Mouse (Mus musculus) right cerebral cortex, postnatal 10 days (tissue): Measurements from ENCODE around the gene 4930523C07Rik.

Source experiments
- DNase-seq, 2 experiments: peaks; one replicate each; pipeline ENCODE4 v3.0.0; 2021; ENCODE audit warnings: low spot score in 2 of 2

4930523C07Rik gene

DNA sequence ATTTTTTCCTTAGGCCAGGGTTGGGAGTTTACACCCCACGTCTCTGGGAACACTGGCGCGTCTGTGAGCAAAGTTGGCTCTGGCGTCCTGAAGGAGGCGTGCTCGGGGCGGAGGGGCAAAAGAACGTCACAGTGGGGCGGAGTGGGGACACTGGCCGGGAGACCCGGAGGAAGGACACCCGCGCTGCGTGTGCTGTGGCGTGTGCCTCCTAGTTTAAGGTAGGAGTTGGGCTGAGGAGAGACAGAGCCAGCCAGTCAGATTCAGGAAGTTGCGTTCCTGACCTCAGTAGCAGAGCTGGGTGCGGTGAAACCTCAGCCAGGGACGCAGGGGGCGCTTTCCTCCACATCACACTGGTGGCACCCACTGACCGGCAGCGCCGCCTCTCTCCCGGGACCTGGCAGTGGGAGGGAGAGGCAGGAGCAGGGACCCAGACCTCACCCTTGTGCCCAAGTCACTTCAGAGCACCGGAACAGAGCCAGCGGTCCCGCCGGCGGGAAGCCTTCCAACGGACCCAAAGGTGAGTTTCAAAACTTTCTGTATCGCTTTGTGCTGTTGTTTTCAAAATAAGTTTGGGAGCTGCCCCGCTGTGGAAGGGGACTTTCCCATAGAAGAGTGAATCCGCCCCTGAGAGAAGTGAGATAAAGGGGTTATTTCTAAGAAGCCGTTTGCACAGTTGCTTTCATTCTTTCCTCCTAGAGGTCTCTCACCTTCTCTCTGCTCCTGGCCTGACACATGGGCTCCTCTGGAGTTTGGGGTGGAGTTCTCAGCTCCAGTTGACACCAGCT is at the start of gene 4930523C07Rik:
4930523C07Rik (plus strand) TSS at position 146 of the 785 bp plus-strand sequence.
- peak; percentile 34 to 40 for DNase-seq

- no peak for DNase-seq
These were observed 46.9 kb upstream of the 4930523C07Rik start for GRCm38 (mm10) chr1:159997329-159997728.

GRCm38 (mm10) chr1:159998349-159998748 is 45.8 kb upstream of the 4930523C07Rik start:
- DNase-seq, result no peak

DNA sequence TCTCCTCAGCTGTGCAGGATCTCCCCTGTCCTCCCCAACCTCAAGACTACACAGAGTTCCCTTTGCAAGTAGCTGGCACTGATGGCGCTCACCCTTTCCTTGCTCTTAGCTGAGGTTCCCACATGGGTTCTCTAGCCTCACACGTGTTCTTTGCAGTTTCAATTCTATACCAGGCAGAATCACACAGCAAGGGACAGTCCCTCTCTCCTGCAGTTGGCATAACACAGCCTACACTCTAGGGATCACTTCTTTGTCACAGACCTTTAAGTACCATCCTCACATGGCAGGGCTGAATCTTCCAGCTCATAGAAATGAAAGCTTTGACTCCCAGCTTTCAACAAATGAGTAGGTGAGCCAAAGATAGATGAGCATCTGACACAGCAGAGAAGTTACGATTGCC is 45.0 kb upstream of the 4930523C07Rik start:
- no peak for DNase-seq

DNA sequence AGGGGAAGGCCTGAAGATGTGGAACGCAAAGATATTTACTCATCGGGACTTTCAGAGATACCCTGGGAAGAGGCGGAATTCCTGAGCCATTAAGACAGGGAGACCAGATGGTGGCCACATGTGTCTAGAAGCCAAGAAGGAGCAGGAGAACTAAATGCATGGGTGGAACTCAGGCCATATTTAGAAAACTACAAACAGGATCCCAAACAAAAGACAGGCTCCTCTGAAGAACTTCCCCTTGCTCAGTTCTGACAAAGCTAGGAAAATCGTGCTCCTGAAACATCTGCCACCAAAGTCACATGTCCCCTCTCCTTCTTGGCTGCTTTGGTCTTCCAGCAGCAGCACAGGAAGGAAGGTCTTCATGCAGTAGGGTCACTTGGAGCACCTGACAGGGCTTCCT is 38.9 kb upstream of the 4930523C07Rik start:
- no peak for DNase-seq

DNA sequence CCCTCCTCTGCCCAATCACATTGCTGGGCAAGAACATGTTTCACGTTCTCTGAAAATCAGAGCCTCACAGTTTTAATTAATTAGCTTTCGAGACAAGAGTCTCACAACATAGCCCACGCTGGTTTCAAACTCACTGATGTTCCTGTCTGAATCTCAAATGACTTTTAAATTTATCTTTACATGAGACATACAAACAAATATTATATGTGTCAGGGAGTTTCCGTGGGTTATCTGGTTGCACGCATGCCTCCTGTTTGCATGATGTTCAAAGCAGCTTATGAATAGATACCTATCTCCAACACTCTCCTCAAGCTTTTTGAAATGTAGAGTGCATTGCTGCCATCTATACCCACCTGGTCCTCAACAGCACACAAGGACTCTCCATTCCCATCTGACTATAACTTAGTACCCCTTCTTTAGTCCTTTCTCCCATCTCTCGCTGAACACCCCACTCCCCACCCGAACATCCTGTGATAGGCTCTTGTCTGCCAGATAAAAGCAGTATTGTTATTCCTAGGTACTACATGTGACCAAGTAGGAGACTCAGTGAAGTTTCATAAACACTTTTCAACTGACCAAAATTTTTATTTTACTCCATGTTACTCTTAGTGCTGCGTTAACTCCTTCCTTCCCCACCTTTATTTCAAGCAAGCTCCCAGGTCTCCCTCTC is 37.1 kb upstream of the 4930523C07Rik start:
- DNase-seq, result no peak

DNA sequence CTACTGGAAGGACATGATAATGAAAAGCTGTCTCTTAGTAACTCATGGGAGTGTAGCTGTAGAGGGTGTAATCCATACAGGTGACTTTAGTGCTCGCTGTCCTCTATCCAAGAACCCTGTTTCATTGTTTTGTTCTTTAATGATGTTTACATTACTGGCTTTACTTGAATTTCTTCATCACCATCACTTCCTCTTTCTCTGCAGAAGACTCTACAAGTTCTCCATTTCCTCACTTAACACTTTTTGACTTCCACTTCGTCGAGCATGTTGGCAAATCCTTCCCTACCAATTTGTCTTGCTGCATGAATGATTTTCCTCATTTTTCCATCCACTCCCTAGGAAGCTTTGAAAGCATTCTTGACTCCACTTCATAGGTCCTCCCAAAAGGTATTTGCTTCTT is 31.1 kb upstream of the 4930523C07Rik start:
- no peak for DNase-seq

- no peak for DNase-seq
These were observed 19.7 kb upstream of the 4930523C07Rik start for GRCm38 (mm10) chr1:160024339-160024980.

DNA sequence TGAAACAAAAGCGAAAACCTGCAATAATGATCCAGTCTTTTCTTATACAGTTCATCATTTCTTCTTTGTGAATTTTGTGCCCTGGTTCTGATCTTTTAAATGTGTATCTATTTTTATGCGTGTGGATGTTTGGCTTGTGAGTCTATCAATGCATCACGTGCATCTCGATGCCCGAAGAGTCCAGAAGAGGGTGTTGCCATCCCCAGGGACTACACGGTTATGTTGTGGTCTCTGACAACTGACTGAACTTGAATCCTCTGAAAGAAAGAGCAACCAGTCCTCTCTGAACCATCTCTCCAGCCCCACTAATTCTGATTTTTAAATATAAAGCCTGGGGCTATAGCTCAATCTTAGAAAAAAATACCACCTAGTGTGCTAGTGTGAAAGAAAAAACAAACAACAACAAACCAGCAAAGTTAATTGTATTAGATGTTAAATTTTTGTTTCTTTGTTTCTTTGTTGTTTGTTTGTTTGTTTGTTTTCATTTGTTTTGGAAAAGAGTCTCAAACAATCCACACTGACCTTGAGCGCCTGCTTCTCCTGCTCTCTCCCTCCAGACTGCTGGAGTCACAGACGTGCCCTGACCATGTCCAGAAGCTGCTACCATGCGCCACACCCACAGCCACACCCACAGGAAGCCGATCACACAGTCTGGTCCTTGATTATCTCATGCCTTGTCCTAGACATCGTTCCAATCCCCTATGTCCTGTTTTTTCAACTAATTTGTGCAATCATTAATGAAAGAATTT is 18.9 kb upstream of the 4930523C07Rik start:
- DNase-seq, result no peak

GRCm38 (mm10) chr1:160025895-160026255 is 18.3 kb upstream of the 4930523C07Rik start:
- no peak for DNase-seq

- DNase-seq, result peak in 1 of 2 experiments; percentile 34
These were observed 16.2 kb upstream of the 4930523C07Rik start for GRCm38 (mm10) chr1:160027939-160028338.

GRCm38 (mm10) chr1:160033948-160034598 is 10.1 kb upstream of the 4930523C07Rik start:
- no peak for DNase-seq

DNA sequence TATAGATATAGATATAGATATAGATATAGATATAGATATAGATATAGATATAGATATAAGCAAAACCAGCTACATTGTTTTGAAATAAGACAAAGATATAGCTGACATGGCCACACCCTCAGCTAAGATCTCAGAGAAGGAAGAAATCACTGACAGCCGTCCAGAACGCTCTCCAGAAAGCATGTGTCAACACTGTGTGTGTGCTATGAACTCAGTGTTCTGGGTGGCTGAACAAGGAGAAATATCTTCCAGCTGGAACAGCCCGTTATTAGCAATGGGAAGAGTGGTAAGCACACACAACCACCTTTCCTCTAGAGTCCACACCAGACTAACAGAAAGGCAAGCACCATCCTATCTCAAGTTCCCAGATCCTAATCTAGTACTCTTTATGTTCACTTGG is 8.6 kb upstream of the 4930523C07Rik start:
- DNase-seq, result no peak

DNA sequence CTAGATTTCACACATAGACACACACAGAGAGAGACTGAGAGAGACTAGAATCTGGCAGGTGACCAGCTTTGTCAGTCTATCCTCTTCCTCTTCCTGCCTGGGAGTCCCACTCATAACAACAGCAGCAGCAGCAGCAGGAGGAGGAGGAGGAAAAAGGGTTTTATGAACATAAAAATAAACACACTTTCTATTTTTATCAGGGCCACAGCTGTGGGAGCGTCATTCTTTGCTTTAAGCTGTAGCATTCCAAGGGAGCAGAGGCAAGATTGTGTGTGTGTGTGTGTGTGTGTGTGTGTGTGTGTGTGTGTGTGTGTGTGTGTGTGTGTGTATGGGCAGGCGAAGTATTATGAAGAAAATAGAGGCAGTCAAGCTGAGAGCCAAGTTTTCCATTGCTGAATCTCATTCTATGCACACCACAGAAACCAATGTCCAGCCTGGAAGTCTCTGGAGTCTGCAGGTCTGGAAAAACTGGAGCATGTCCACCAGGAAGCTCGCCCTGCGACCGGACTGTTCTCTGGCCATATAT is 7.1 kb upstream of the 4930523C07Rik start:
- DNase-seq, result peak; percentile 29 to 61

DNA sequence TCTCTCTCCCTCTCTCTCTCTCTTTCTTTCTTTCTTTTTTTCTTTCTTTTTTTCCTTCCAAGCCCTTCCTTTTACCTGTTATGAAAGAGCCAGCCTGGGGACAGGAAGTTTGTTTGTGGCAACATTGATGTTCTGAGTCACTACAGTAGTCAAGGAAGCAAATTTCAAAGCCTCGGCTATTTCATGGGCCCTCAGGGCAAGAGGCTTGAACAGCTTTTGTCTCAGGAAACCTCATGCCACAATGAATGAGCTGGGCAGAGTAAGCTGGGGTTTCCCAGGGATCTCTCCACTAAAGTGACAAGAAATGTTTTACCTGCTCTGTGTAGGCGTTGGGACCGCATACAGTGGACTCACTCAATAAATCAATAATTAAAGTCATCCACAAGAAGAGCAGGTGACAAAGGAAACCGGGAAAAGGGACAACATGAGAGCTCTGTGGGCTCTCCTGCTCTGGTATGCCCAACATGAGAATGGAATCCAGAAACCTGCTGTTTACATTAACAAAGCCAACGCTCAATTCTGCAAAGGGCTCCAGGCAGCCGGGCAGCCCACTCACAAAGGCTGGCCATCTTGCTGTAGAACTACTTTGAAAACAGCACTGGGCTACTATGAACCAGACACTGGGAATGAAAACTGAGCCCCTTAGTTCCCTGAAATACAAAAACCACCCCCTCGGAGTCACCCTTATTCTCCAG is 4.1 kb upstream of the 4930523C07Rik start:
- DNase-seq, result no peak

DNA sequence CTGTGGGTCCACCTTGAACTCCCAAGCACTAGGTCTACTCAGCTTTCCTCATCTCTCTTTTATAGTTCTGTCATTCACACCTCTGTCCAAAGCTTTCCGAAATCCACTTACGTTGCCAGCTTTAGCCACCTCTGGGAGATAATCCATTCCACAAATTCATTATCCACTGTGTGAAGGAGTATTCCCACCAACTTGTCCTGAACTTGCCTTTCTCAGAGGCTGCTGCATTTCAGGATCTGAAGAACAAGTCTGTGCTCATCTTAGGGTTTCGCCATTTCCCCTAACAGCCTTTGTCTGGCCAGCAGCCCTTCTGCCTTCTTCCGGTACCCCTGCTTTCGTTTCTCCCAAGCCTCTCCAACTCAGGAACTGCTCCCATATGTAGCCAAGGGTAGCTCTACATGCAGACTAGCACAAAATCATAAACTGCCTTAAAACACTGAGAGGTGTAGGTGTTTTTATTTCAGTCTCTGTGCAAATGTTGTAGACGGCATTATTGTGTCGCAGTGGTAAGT is 2.9 kb upstream of the 4930523C07Rik start:
- DNase-seq, result no peak

GRCm38 (mm10) chr1:160042351-160042750 is 1.8 kb upstream of the 4930523C07Rik start:
- no peak for DNase-seq

DNA sequence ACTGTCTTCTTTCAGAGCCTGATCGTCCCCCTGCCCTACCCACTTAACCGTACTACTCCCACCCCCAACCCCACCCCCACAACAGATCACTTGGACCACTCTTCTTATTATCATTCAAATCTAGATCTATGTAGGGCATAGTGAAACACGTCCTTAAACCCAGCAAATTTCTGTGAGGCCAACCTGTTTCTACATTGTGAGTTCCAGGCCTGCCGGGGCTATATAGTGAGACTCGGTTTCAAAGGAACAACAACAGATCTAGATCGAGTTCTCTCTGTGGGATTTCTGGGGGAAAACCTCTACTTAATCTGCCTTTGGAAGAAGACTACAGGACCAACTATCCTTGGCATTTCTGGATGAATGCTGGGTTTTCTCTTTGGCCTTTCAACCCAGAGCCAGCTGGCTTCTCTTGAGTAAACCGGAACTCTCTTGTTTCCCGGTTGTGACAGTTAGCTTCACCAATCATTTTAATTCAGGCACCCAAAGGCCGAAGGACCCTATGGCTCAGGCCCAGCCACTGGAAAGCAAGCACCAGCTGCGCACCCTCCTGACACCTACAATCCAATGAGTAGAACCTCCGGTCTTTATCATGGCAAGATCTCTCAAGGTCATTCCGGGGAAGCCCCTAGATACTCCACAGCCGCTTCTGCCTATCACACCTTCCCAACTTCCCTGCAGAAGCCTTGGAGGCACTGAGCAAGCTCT is 759 bp upstream of the 4930523C07Rik start:
- DNase-seq, result no peak

DNA sequence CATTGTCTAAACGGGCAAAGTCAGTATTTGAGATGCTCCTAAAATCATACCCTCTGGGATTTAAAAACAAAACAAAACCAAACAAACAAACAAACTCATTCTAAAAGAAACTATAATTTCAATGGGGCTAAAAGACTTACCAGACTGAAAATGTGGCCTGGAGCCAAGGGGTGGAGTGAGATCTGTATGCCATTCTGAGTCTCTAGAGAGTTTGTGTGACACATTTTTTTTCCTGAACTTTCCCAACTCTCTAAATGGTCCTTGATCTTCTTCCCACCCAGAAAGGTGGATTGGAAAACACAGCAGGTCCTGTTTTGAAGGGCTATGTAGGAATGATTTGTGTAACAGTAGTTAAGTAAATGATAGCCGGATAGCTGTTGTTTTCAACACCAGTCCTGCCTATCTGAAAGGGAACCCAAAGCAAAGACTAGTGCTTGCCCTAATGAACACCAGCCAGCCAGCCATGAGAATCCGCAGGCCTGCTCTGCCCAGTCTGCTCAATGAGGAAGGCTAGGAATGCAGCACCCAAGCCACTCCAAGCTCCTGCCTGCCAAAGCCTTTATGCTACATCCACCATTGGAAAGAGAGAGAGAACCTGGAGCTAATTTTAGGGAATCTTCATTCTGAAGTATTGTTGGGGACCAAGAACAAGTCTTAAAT is 1.0 kb downstream of the 4930523C07Rik start:
- no peak for DNase-seq
